ENCODE assay signal across 8 mouse cellular contexts in the genomic region with DNA sequence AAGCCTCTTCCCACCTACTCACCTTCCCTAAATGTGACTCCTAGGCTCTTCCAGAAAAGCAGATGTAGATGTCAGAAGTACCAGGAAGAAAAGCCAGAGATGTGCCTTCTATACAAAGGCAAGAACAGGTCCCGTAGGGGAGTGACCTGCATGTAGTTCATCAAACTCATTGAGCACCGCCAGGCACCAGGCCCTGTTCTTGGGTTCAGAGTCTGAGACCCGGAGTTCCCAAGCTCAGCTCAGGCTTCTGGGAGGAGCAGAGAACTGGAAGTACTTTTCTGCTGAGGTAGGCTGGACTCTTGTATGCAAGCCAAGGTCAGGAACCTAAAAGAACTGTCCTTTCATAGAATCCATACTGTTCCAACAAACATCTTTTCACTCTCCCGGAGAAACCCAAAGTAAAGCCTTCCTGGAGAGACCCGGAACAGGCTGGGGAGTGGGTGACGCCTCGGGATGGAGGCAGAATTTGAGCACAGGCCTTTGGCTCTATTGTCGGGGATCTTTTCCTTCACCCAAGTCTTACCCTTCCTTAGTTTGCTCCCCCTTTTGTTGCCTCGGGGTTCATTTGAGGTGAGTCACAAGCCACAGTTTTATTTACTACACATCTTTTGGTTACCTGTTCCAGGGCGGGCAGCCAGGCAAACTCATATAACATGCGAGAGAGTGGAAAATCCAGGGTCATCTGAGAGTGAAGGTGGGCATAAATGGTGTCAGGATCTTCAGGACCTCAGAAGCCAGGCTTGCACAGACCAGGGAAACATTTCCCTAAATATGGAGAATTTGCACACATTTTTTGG. TPM values are rescaled to one million over a fixed set of nuclear protein-coding genes. Genes with fewer than 3 reads are reported as not detected.
A peak's percentile ranks its signal among the peaks of the same experiment; 100 is the strongest.
DNase-seq lines count a peak whose midpoint lies in the region; ATAC-seq lines count a peak whose summit lies in the region.

No protein-coding gene starts in this region.

- ATAC-seq in heart, embryonic 11.5 days (replicated peaks; ENCODE audit: insufficient number of reproducible peaks, low FRiP score, low TSS enrichment), result no peak
- no peak for ATAC-seq in neural tube, embryonic 14.5 days (ENCODE audit: low read depth)

- H3K9ac ChIP-seq in heart, embryonic 11.5 days (ENCODE audit: low read depth, low read length), result peak overlapping the region; percentile 90; the same call in 1 of the 2 replicates
- H3K9ac ChIP-seq in neural tube, embryonic 14.5 days (replicated peaks; ENCODE audit: low read depth, low read length), result no peak overlapping the region

- peaks cover 43% of the 10 kb centered on the region for H3K4me1 ChIP-seq in heart, embryonic 11.5 days (ENCODE audit: control insufficient read depth, insufficient read depth, low read length)
- peaks cover 5% of the 10 kb centered on the region; the same call in 1 of the 2 replicates for H3K4me1 ChIP-seq in neural tube, embryonic 14.5 days (ENCODE audit: control insufficient read depth, insufficient read depth, low read length)

- H3K9me3 ChIP-seq in heart, embryonic 11.5 days (replicated peaks; ENCODE audit: control insufficient read depth, low read length), result no peaks in the 10 kb centered on the region
- H3K9me3 ChIP-seq in neural tube, embryonic 14.5 days (ENCODE audit: control insufficient read depth, low read length), result no peaks in the 10 kb centered on the region

- no peak overlapping the region for H3K27ac ChIP-seq in heart, embryonic 11.5 days (ENCODE audit: low read depth, low read length)
- no peak overlapping the region for H3K27ac ChIP-seq in neural tube, embryonic 14.5 days (ENCODE audit: low read depth, low read length)

- H3K36me3 ChIP-seq in heart, embryonic 11.5 days (ENCODE audit: control insufficient read depth, insufficient read depth, low read length), result 0 out of 2 replicates have a peak, but pooled peaks cover 2% of the 10 kb centered on the region
- no peaks in the 10 kb centered on the region for H3K36me3 ChIP-seq in neural tube, embryonic 14.5 days (ENCODE audit: control insufficient read depth, insufficient read depth, low read length)

- no peaks in the 10 kb centered on the region for H3K27me3 ChIP-seq in heart, embryonic 11.5 days (ENCODE audit: control insufficient read depth, insufficient read depth, low read length)
- H3K27me3 ChIP-seq in neural tube, embryonic 14.5 days (ENCODE audit: control insufficient read depth, insufficient read depth, low read length), result no peaks in the 10 kb centered on the region

- intact Hi-C loops in heart, postnatal 25 days (cut with DNase I), result loop anchor here (2.0 to 5.0 kb wide), 2 partner anchors 16 to 46 kb away; no protein-coding TSS in a partner anchor

- H3K4me2 ChIP-seq in heart, embryonic 11.5 days, result peak overlapping the region; percentile 87
- H3K4me2 ChIP-seq in neural tube, embryonic 14.5 days (ENCODE audit: low read depth, low read length), result peak overlapping the region; percentile 67; the same call in 1 of the 2 replicates

- WGBS in heart, embryonic 11.5 days (ENCODE audit: insufficient replicate concordance), result 77% methylated on average over 11 of the region's 11 CpGs
- WGBS in neural tube, embryonic 14.5 days, result 79% methylated on average over 11 of the region's 11 CpGs

- H3K4me3 ChIP-seq in heart, embryonic 11.5 days (ENCODE audit: low read depth, low read length), result peak overlapping the region; percentile 78
- no peak overlapping the region for H3K4me3 ChIP-seq in neural tube, embryonic 14.5 days (ENCODE audit: low read depth, low read length)

- DNase-seq in heart, adult 18-20 months, result peak; percentile 49 to 52
- no peak for DNase-seq in heart, postnatal 25 days (ENCODE audit: low spot score)
- peak; percentile 54 for DNase-seq in adipocyte (ENCODE audit: low spot score)
- DNase-seq in kidney, postnatal 10 days, result peak; percentile 66
- no peak for DNase-seq in spleen, postnatal 14 days (ENCODE audit: low spot score in 2 of 2)
- DNase-seq in Muller cell, postnatal 12 days (ENCODE audit: inconsistent ontology term), result no peak

RNA-seq across cellular contexts. Expression of gene D5Ertd579e, which starts 0.9 kb away (rescaled TPM):
- total RNA-seq in heart, adult 18-20 months (2021), result 10 to 100 TPM; 85.9 to 89.3 TPM
- total RNA-seq in heart, postnatal 25 days (2021), result 10 to 100 TPM; 79.8 to 91.2 TPM
- 27.8 and 32.0 TPM in 2 replicates for polyA plus RNA-seq in heart, embryonic 11.5 days (2014; fragmentation: Nextera tagmentation; extraction: Ambion mirVana)
- 46.8 and 50.7 TPM in 2 replicates for polyA plus RNA-seq in neural tube, embryonic 14.5 days (2014; fragmentation: Nextera tagmentation; extraction: Ambion mirVana)

RNA-seq across cellular contexts. Expression of gene Bloc1s4, which starts 51.7 kb away (rescaled TPM):
- total RNA-seq in heart, adult 18-20 months (2021), result 10 to 100 TPM; 14.0 to 14.2 TPM
- total RNA-seq in heart, postnatal 25 days (2021), result 10 to 100 TPM; 12.9 to 13.0 TPM
- polyA plus RNA-seq in heart, embryonic 11.5 days (2014; fragmentation: Nextera tagmentation; extraction: Ambion mirVana), result 20.0 and 20.1 TPM in 2 replicates
- polyA plus RNA-seq in neural tube, embryonic 14.5 days (2014; fragmentation: Nextera tagmentation; extraction: Ambion mirVana), result 26.6 and 27.0 TPM in 2 replicates

Comparison
In these comparisons a context has a peak if more than half of its experiments do, and no peak if none do; other contexts are left out.
1. DNase-seq: peak in heart, adult 18-20 months (2 of 2), adipocyte (single experiment) and kidney, postnatal 10 days (single experiment); none in heart, postnatal 25 days (single experiment), spleen, postnatal 14 days (0 of 2) and Muller cell, postnatal 12 days (single experiment).